Mouse (Mus musculus) forebrain, embryonic 13.5 days (tissue): ENCODE measurements around the gene Cabp2. TPM values are rescaled to one million over a fixed set of nuclear protein-coding genes. Genes with fewer than 3 reads are reported as not detected.
"Not testable (repeated sequence)": the region's sequence is repeated elsewhere in the genome, so short reads cannot be mapped to it uniquely, and the experiment has no call there.

Experiments used
- ATAC-seq: fragments of 200-750 bp; cut with Nextera tagmentation; 2 replicates; pipeline ENCODE4 v1.8.0; 2017
- H3K27ac ChIP-seq: fragments of 300-500 bp; sonication (generic); 2 replicates; pipeline ENCODE4 v1.5.1; 2015; ENCODE audit warnings: inconsistent platforms, mild to moderate bottlenecking, moderate library complexity
- H3K27me3 ChIP-seq: fragments of 300-500 bp; sonication (generic); 2 replicates; pipeline ENCODE4 v1.6.1; 2015; ENCODE audit warnings: mild to moderate bottlenecking, inconsistent platforms
- H3K36me3 ChIP-seq: fragments of 300-500 bp; sonication (generic); 2 replicates; pipeline ENCODE4 v1.6.1; 2015; ENCODE audit warnings: mild to moderate bottlenecking, inconsistent platforms; ENCODE audit not compliant: poor library complexity, severe bottlenecking
- H3K4me1 ChIP-seq: fragments of 300-500 bp; sonication (generic); 2 replicates; pipeline ENCODE4 v1.6.1; 2015; ENCODE audit warnings: inconsistent platforms
- H3K4me2 ChIP-seq: fragments of 300-500 bp; sonication (generic); 2 replicates; pipeline ENCODE4 v1.6.1; 2015; ENCODE audit warnings: inconsistent platforms, mild to moderate bottlenecking, moderate library complexity
- H3K4me3 ChIP-seq: fragments of 300-500 bp; sonication (generic); 2 replicates; pipeline ENCODE4 v1.5.1; 2015; ENCODE audit warnings: mild to moderate bottlenecking, inconsistent platforms
- H3K9ac ChIP-seq: fragments of 300-500 bp; sonication (generic); 2 replicates; pipeline ENCODE4 v1.6.1; 2015; ENCODE audit warnings: mild to moderate bottlenecking, inconsistent platforms
- H3K9me3 ChIP-seq: fragments of 300-500 bp; sonication (generic); replicated peaks from 2 replicates; pipeline ENCODE4 v1.6.1; 2016; ENCODE audit warnings: inconsistent platforms
- WGBS: fragments of 180-500 bp; shearing (Covaris S2); methylation state at CpG from one replicate; pipeline ENCODE4 v1.1.7; 2015; 5-methylcytosine and 5-hydroxymethylcytosine counted together
- polyA plus RNA-seq: library from polyadenylated mRNA; unstranded; fragments of >200 nt; fragmentation: Nextera tagmentation; extraction: Ambion mirVana; gene quantifications from 2 replicates; pipeline ENCODE4 v1.2.1, GENCODE M21; 2015

Gene Cabp2
- polyA plus RNA-seq, result not detected in 2 replicates

DNA sequence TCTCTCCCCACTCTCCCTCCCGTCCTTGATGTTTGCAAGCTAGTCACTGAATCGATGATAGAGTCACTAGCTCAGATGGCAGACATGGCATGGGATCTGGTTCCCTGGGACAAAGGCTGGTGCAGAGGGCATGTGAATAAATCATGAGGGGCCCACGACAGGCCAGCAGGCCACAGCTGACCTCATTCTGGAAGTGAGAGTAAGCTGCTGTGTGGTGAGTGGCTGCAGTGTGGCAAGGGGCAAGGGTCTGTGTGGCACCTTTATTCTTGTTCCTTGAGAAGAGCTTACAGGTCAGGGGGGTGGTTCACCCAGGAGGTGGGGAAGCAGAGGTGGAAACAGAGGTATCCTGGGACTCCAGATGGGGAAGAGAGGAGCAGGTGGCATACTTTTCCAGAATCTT lies at the start of gene Cabp2:
Cabp2 (plus strand) TSS at position 185 of the 400 bp plus-strand sequence.
- H3K9me3 ChIP-seq, result no peaks in the 10 kb centered on the region
- no peaks in the 10 kb centered on the region for H3K36me3 ChIP-seq
- H3K27me3 ChIP-seq, result 0 out of 2 replicates have a peak, but pooled peaks cover 7% of the 10 kb centered on the region
- no peak within 1 kb of the TSS for H3K27ac ChIP-seq
- no peaks in the 10 kb centered on the region for H3K4me1 ChIP-seq
- ATAC-seq, result no peak
- no peak within 1 kb of the TSS for H3K4me2 ChIP-seq
- no peak within 1 kb of the TSS for H3K9ac ChIP-seq
- 65% methylated on average over 3 of the region's 3 CpGs for WGBS
- H3K4me3 ChIP-seq, result no peak within 1 kb of the TSS

DNA sequence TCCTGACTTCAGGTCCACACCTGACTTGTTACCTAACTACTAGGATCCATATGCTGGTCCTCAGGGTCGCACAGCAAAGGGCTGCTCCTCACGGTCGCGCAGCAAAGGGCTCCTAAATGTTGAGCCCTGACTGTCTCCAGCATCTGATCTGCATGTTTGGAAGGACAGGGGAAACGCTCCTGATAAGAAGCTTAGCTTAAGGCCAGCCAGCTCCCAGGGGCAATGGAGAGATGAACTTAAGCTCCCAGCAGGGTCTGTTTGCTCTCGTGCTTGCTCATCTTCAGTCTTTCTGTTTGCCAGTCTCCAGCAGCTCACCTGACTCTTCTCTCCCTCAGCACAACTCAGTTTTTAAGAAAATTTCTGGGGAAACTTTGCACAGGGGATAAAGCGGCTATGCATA lies 48.7 kb upstream of the Cabp2 start:
- H3K4me1 ChIP-seq, result peaks cover 12% of the 10 kb centered on the region
- 52% methylated on average over 7 of the region's 7 CpGs for WGBS
- no peak overlapping the region for H3K4me2 ChIP-seq
- H3K9me3 ChIP-seq, result no peaks in the 10 kb centered on the region; the same call in 1 of the 2 replicates
- no peak overlapping the region for H3K27ac ChIP-seq
- no peak overlapping the region for H3K9ac ChIP-seq
- H3K4me3 ChIP-seq, result no peak overlapping the region
- 0 out of 2 replicates have a peak, but pooled peaks cover 4% of the 10 kb centered on the region for H3K36me3 ChIP-seq
- H3K27me3 ChIP-seq, result no peaks in the 10 kb centered on the region
- ATAC-seq, result no peak

- Histone ChIP-seq H3K4me2 (no peak overlapping the region), H3K36me3 (0 out of 2 replicates have a peak, but pooled peaks cover 4% of the 10 kb centered on the region), H3K4me3 (no peak overlapping the region), H3K9me3 (no peaks in the 10 kb centered on the region), H3K9ac (no peak overlapping the region), H3K27ac (no peak overlapping the region), H3K4me1 (peaks cover 17% of the 10 kb centered on the region), H3K27me3 (no peaks in the 10 kb centered on the region)
- no peak for ATAC-seq
- 95% methylated on average over 3 of the region's 3 CpGs for WGBS
Observed at GRCm38 (mm10) chr19:4033298-4033697, 48.1 kb upstream of the Cabp2 start.

DNA sequence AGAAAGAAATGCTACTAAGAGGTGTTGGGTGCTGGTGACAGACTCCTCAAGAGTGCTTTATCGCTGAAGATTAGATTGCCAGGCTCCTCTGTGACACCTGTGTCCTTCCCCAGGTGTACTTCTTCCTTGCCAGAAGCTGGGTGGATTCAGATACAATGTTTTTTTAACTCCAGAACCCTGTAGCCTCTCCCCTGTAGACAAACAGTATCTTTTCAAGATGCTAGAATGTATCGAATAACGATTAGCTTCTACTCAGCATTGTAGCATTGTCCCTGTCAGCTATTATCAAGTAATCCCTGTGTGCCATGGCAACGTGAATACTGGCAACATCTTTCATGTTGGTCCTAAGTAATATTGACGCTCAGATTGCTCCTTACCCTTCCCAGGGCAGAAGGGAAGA lies 47.6 kb upstream of the Cabp2 start:
- no peak for ATAC-seq
- Histone ChIP-seq H3K36me3 (0 out of 2 replicates have a peak, but pooled peaks cover 4% of the 10 kb centered on the region), H3K9ac (no peak overlapping the region), H3K4me2 (no peak overlapping the region), H3K27me3 (no peaks in the 10 kb centered on the region), H3K27ac (no peak overlapping the region), H3K4me3 (no peak overlapping the region), H3K9me3 (no peaks in the 10 kb centered on the region), H3K4me1 (peaks cover 18% of the 10 kb centered on the region)
- WGBS, result 53% methylated on average over 5 of the region's 5 CpGs

- peaks cover 18% of the 10 kb centered on the region for H3K4me1 ChIP-seq
- H3K9me3 ChIP-seq, result no peaks in the 10 kb centered on the region
- no peaks in the 10 kb centered on the region for H3K27me3 ChIP-seq
- H3K36me3 ChIP-seq, result 0 out of 2 replicates have a peak, but pooled peaks cover 4% of the 10 kb centered on the region
- H3K4me2 ChIP-seq, result peak overlapping the region; percentile 16; the same call in 1 of the 2 replicates
- no peak overlapping the region for H3K9ac ChIP-seq
- H3K27ac ChIP-seq, result no peak overlapping the region
- no peak overlapping the region for H3K4me3 ChIP-seq
- WGBS, result 88% methylated on average over 12 of the region's 12 CpGs
- no peak for ATAC-seq
Observed at GRCm38 (mm10) chr19:4036327-4037045, 44.9 kb upstream of the Cabp2 start.

GRCm38 (mm10) chr19:4037154-4037787 lies 44.1 kb upstream of the Cabp2 start:
- Histone ChIP-seq H3K27ac (peak overlapping the region; percentile 49; the same call in 1 of the 2 replicates), H3K4me3 (peak overlapping the region; percentile 67), H3K4me2 (peak overlapping the region; percentile 80), H3K9ac (peak overlapping the region; percentile 79), H3K4me1 (peaks cover 18% of the 10 kb centered on the region)
- ATAC-seq, result 0 out of 2 replicates have a peak, but pooled peaks have one; percentile 38
- not testable (repeated sequence) for H3K9me3 ChIP-seq, H3K27me3 ChIP-seq, H3K36me3 ChIP-seq
- WGBS, result 17% methylated on average over 8 of the region's 8 CpGs

GRCm38 (mm10) chr19:4037788-4038232 lies 43.6 kb upstream of the Cabp2 start, which contains the start of gene Gstp1:
Gene Gstp1, minus strand, starts transcription at chr19:4037985.
- Histone ChIP-seq H3K4me2 (peak within 1 kb of the TSS; percentile 80), H3K27me3 (no peaks in the 10 kb centered on the region), H3K36me3 (0 out of 2 replicates have a peak, but pooled peaks cover 4% of the 10 kb centered on the region), H3K4me1 (peaks cover 18% of the 10 kb centered on the region), H3K4me3 (peak within 1 kb of the TSS; percentile 67), H3K9ac (peak within 1 kb of the TSS; percentile 79), H3K9me3 (no peaks in the 10 kb centered on the region), H3K27ac (peak within 1 kb of the TSS; percentile 49; the same call in 1 of the 2 replicates)
- WGBS, result 0% methylated on average over 26 of the region's 26 CpGs
- peak; percentile 85 for ATAC-seq

DNA sequence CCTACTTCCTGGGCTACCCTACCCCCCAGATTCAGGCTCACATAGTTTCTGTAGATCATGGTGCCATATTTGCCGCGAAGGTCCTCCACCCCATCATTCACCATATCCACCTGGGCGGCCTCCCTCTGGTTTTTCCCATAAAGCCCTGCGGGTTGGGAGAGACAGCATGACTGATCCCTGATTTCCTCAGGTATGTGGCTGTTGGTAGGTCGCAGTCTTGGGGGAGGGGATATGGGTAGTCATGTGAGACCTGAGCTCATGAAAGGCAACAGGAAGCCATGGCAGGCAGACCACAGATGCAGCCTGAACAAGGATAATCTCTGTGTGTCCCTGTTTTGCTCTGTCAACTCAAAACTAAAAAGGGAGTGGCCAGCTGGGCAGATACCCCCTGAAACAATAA lies 40.4 kb upstream of the Cabp2 start:
- H3K4me1 ChIP-seq, result peaks cover 18% of the 10 kb centered on the region
- not testable (repeated sequence) for ATAC-seq, H3K9ac ChIP-seq, H3K27ac ChIP-seq, H3K27me3 ChIP-seq, H3K9me3 ChIP-seq, H3K36me3 ChIP-seq, H3K4me3 ChIP-seq, H3K4me2 ChIP-seq
- WGBS, result 82% methylated on average over 5 of the region's 5 CpGs

DNA sequence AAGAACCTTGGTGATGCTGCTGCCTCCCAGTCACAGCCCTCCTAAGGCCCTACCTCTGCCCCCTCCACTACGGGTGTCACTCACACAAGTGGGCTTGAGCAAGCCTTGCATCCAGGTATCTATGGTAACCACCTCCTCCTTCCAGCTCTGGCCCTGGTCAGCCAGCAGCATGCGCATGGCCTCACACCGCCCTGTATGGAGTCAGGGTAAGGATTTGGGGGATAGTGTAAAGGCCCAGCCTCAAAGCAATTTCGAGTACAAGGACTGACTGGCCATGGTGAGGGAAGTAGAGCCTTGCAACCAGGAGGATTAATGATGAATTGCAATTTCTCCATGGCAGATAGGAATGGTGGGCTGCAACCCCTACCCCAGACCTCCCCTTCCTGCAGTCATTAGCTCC lies 39.9 kb upstream of the Cabp2 start:
- not testable (repeated sequence) for H3K27me3 ChIP-seq, H3K4me2 ChIP-seq, H3K9ac ChIP-seq, H3K36me3 ChIP-seq, H3K9me3 ChIP-seq, H3K27ac ChIP-seq, H3K4me3 ChIP-seq, ATAC-seq
- H3K4me1 ChIP-seq, result peaks cover 16% of the 10 kb centered on the region
- 93% methylated on average over 4 of the region's 4 CpGs for WGBS

- no peaks in the 10 kb centered on the region for H3K9me3 ChIP-seq
- H3K4me3 ChIP-seq, result no peak overlapping the region
- no peak overlapping the region for H3K9ac ChIP-seq
- no peak overlapping the region for H3K4me2 ChIP-seq
- WGBS, result 76% methylated on average over 14 of the region's 14 CpGs
- no peaks in the 10 kb centered on the region for H3K36me3 ChIP-seq
- no peak overlapping the region for H3K27ac ChIP-seq
- no peaks in the 10 kb centered on the region for H3K27me3 ChIP-seq
- H3K4me1 ChIP-seq, result peaks cover 14% of the 10 kb centered on the region
- no peak for ATAC-seq
Observed at GRCm38 (mm10) chr19:4042124-4042523, 39.3 kb upstream of the Cabp2 start.

DNA sequence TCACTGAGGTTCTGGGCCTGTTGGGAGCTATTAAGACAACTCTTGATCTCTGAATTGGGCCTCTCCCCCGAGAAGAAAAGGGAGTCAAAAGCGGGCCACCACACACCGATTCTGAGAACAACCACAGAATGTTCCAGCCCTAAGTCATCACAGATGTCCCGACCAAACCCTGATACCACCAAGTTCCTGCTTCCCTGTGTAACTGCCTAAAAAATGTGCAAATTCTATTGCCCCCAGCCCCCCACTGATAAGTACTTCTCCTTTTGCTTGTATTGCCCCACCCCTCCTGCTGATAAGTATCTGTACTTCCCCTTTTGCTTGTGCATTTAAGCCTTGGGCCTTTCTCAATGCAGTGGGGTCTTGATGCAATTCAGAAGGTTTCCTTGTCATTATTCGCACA lies 37.3 kb upstream of the Cabp2 start:
- H3K9ac ChIP-seq, result not testable (repeated sequence)
- 90% methylated on average over 5 of the region's 5 CpGs for WGBS

More for the DNA sequence above, 37.3 kb upstream of the Cabp2 start:
- not testable (repeated sequence) for H3K36me3 ChIP-seq, H3K4me1 ChIP-seq, H3K27ac ChIP-seq, H3K4me3 ChIP-seq, H3K4me2 ChIP-seq, H3K27me3 ChIP-seq, H3K9me3 ChIP-seq, ATAC-seq
